Mouse (Mus musculus) stomach, postnatal 0 days (tissue): ENCODE measurements around the gene Ppa2.

Source experiments
- CTCF ChIP-seq: IDR thresholded peaks from 2 replicates; pipeline ENCODE4 v1.5.1; 2016; ENCODE audit warnings: antibody characterized with exemption, low read depth, mild to moderate bottlenecking, moderate library complexity
- EP300 ChIP-seq: optimal IDR thresholded peaks from 2 replicates; pipeline ENCODE3; 2016; ENCODE audit warnings: antibody characterized with exemption

DNA sequence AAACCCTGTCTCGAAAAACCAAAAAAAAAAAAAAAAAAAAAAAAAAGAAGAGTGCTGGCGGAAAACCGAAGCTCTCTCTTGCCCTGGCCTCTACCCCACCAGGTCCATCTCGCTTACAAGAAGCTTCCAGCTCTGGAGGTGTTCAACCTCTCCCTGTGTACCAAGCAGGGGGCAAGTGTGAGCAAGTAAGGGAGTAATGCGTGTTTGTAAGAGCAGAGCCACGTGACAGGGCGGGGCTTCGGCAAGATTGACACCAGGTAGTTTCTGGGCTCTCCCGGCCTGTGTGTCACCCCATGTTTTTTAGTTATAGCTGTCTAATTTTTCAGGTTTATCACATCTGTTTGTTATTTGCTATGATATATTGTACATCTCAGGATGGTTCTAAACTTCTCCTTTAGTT, 56.2 kb downstream of the Ppa2 start:
- TF ChIP-seq CTCF (no peak), EP300 (no peak)
